Mouse (Mus musculus) testis, adult 2 months (tissue): ENCODE measurements around the gene Slco1c1. TPM values are rescaled to one million over a fixed set of nuclear protein-coding genes. Genes with fewer than 3 reads are reported as not detected.

Experiments
- H3K27ac ChIP-seq: fragments of 200-500 bp; 2 replicates; pipeline ENCODE4 v1.5.1; 2012; ENCODE audit warnings: low read depth, low read length; ENCODE audit not compliant: control insufficient read depth, insufficient read depth
- H3K27me3 ChIP-seq: fragments of 200-500 bp; 2 replicates; pipeline ENCODE4 v1.6.1; 2012; ENCODE audit warnings: mild to moderate bottlenecking, low read length, moderate library complexity; ENCODE audit not compliant: control insufficient read depth, insufficient read depth
- H3K36me3 ChIP-seq: fragments of 200-500 bp; 2 replicates; pipeline ENCODE4 v1.6.1; 2012; ENCODE audit warnings: mild to moderate bottlenecking, low read length; ENCODE audit not compliant: control insufficient read depth, insufficient read depth
- H3K4me1 ChIP-seq: fragments of 200-500 bp; 2 replicates; pipeline ENCODE4 v1.6.1; 2012; ENCODE audit warnings: low read length; ENCODE audit not compliant: control insufficient read depth, insufficient read depth
- H3K4me3 ChIP-seq: fragments of 200-500 bp; 2 replicates; pipeline ENCODE4 v1.5.1; 2012; ENCODE audit warnings: low read depth, mild to moderate bottlenecking, low read length, moderate library complexity, mixed read lengths; ENCODE audit not compliant: control insufficient read depth
- CTCF ChIP-seq: fragments of 200-500 bp; IDR thresholded peaks from 2 replicates; pipeline ENCODE4 v1.5.1; 2012; ENCODE audit warnings: low read depth, mild to moderate bottlenecking, inconsistent platforms, low read length, moderate library complexity; ENCODE audit not compliant: control insufficient read depth, insufficient read depth, insufficient replicate concordance
- POLR2A ChIP-seq: fragments of 200-500 bp; IDR thresholded peaks from 2 replicates; pipeline ENCODE4 v1.6.1; 2012; ENCODE audit warnings: low read depth, mild to moderate bottlenecking, inconsistent platforms, low read length, moderate library complexity; ENCODE audit not compliant: control insufficient read depth
- polyA plus RNA-seq: library from polyadenylated mRNA; depleted of rRNA; stranded (reverse); fragments of >200 nt; gene quantifications from 2 replicates; pipeline ENCODE4 v1.2.3, GENCODE M21; 2012

Slco1c1 gene
- polyA plus RNA-seq, 1 experiment: not detected

DNA sequence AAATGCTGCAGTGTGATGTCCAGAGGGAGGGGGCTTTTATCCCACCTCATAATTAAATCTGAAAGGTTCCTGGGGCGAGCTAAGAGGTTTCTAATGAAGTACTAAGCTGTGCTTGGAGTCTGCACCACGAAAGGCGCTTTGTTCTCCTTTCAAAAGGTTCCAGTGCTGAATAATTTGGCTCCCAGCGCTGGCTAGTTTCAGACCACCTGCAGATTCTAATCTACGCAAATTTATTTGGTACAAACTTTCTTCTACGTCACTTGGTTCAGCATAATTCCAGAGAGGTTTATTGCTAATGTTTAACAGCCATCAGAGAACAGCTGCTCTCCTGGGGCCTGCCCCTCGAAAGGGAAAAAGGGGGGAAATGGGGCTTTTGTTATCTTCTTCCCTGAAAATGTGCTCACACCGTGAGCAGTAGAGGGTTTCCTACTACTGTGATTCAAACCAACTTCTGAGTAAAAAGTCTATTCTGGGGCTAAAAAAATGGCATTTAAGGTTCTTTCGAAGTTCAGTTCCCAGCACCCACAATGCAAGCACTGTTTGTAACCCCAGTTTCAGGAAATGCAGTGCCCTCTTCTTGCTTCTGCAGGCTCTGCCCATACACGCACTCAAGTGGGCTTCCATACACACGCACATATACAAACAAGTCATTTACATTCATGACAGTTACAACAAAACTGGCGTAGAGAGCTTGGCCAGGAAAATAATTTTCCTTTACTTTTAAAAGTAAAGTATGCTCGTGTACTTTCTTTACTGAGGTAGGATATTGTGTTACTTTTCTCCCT, 28.3 kb upstream of the Slco1c1 start:
- Histone ChIP-seq H3K4me1 (no peaks in the 10 kb centered on the region), H3K36me3 (no peaks in the 10 kb centered on the region), H3K27ac (no peak overlapping the region), H3K4me3 (no peak overlapping the region), H3K27me3 (no peaks in the 10 kb centered on the region)
- TF ChIP-seq CTCF (no peak), POLR2A (no peak)

DNA sequence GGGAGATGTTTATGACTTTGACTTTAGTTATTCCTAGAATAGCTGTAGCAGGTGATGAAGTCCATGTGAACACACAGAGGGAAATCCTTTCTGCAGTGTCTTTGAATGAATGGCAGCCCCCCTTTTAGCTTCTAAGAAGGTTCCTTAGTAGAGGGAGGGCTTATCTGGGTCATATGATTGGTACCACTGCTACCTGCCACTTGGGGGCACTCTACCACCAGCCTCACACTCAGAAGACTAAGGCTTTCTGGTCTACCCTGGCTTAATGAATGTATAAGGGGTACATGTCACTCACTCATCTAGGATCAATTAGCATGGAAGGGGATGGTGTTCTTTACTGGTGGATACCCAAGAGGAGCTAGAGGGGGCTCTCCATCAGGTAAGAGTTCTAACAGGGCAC, 24.7 kb upstream of the Slco1c1 start:
- no peak overlapping the region for H3K27ac ChIP-seq

DNA sequence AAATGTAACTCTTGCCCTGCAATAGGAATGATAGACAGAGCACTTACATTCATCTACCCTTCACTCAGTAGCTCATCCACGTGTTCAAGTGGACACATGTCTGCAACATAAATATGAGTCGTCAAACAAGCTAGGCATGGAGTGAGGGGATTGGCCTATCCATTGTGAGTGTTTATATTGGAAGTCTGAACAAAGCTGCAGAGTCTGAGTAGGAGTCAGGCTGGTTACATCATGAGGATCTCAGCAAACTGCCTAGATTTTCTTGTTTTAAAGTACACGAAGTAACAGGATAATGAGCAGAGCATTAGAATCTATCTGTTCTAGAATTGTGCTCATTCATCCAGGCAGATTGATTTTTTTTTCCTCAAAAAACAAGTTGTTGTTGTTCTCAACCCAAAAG, 23.0 kb upstream of the Slco1c1 start:
- Histone ChIP-seq H3K4me1 (no peaks in the 10 kb centered on the region), H3K36me3 (no peaks in the 10 kb centered on the region), H3K27ac (no peak overlapping the region), H3K4me3 (no peak overlapping the region), H3K27me3 (no peaks in the 10 kb centered on the region)
- TF ChIP-seq POLR2A: no peak
- no peak for TF ChIP-seq CTCF

More for the DNA sequence above, 24.7 kb upstream of the Slco1c1 start:
- H3K4me1 ChIP-seq: no peaks in the 10 kb centered on the region
- H3K27me3 ChIP-seq: no peaks in the 10 kb centered on the region
- H3K36me3 ChIP-seq: no peaks in the 10 kb centered on the region
- H3K4me3 ChIP-seq: no peak overlapping the region
- no peak for TF ChIP-seq POLR2A
- TF ChIP-seq CTCF: peak; percentile 22; the same call in 1 of the 2 replicates

DNA sequence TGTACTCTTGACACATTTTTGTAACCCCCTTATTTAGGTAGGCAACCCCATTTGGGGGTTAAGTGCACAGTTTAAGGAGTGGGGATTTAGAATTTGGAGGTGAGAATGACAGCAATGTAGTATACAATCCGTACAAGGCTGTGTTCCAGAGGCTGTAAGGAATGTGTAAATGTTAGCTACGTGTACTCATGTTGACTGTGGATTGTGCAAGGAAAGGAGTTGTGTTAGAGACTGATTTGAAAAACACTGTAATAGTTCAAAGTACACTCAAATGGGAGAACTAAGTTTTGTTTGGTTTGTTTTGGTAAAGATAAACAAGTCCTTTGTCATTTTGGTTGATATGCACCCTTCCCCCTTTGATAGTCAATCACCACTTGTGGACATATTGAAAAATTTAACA, 1.6 kb upstream of the Slco1c1 start:
- Histone ChIP-seq H3K27me3 (no peaks in the 10 kb centered on the region), H3K4me1 (no peaks in the 10 kb centered on the region), H3K4me3 (no peak overlapping the region), H3K36me3 (no peaks in the 10 kb centered on the region), H3K27ac (no peak overlapping the region)
- TF ChIP-seq POLR2A (no peak), CTCF (no peak)

DNA sequence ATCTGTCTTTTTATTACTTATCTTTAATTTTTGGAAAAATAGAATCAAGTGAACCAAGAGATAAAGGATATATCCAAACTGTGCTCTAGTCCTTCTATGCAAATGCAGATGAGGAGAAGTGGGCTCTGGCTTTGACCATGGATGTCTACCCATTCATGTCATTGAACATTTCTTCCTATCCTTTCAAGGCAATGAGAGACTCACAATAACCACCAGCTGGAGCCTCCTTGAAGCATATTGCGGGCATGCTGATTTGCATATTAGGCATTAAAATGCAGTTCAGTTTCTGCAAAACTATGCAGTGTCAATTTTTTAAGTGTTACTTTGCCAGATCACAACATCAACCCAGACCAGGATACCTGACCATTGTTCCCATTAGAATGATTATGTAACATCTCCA, 1.6 kb downstream of the Slco1c1 start:
- Histone ChIP-seq H3K27ac (no peak overlapping the region), H3K27me3 (no peaks in the 10 kb centered on the region), H3K4me1 (no peaks in the 10 kb centered on the region)

DNA sequence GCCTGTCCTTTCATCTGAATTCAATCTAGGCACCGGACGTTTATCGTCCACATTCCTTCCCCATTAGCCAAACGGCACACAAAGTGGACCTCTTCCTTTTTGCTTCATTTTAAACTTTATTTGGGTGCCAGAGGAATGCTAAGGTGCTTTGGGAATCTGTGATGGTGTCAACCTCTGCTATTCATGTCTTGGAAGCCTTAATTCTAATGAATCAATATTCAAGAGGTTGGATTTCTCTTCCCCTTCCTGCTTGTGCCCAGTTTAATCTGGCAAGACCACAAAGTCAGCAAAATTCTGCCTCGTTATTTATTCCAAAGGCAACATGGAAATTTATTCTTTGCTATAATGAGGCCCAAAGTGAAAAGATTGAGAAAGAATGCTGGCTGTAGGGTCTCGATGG, 6.7 kb downstream of the Slco1c1 start:
- Histone ChIP-seq H3K4me3 (no peak overlapping the region), H3K4me1 (no peaks in the 10 kb centered on the region), H3K27ac (no peak overlapping the region), H3K27me3 (no peaks in the 10 kb centered on the region), H3K36me3 (no peaks in the 10 kb centered on the region)
- TF ChIP-seq POLR2A (no peak), CTCF (no peak)

More for the DNA sequence above, 1.6 kb downstream of the Slco1c1 start:
- TF ChIP-seq CTCF: no peak
- TF ChIP-seq POLR2A: no peak
- Histone ChIP-seq H3K4me3 (no peak overlapping the region), H3K36me3 (no peaks in the 10 kb centered on the region)

DNA sequence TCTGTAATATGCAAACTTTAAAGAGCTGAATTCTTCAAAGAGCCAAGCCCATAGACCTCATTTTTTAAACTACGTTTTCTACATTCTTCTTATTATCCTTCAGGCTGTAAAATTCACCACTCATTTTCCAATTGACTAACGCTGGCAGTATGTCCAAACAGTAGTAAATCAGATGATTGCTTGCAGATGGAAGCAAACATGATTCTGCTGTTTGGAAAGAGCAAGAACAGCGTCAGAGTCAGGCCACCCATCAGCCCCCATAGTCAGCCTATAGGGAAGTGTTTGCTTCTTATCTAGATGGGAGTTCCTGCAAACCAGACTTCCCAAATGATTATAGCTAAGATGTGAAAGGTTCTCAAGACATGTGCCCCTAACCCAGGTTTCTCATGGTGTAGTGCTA, 13.1 kb downstream of the Slco1c1 start:
- no peak for TF ChIP-seq CTCF
- no peak for TF ChIP-seq POLR2A
- no peaks in the 10 kb centered on the region for H3K4me1 ChIP-seq
- H3K4me3 ChIP-seq: no peak overlapping the region
- no peaks in the 10 kb centered on the region for H3K27me3 ChIP-seq
- H3K36me3 ChIP-seq: no peaks in the 10 kb centered on the region
- H3K27ac ChIP-seq: no peak overlapping the region

DNA sequence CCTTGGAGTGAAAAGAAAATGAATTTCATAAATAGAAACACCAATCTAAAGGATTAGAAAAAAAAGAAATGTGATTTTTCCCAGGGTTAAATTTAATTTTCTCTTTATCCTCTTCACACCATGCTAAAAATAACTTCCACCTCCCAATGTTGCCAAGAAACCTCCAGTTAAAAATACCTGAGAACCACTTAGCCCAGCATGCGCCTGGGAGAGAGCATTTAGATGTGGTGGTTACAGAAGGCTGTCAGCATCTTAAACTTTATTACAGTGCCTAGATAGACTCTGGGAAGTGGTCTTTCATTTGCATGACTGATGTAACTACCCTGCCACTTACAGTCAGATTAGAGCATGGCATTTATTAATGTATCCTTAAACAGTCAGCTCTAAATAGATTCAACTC, 17.0 kb downstream of the Slco1c1 start:
- H3K4me1 ChIP-seq: no peaks in the 10 kb centered on the region
- TF ChIP-seq CTCF (no peak), POLR2A (no peak)
- H3K27me3 ChIP-seq: no peaks in the 10 kb centered on the region
- H3K36me3 ChIP-seq: no peaks in the 10 kb centered on the region
- H3K4me3 ChIP-seq: no peak overlapping the region
- H3K27ac ChIP-seq: no peak overlapping the region
